Mouse (Mus musculus) adrenal gland (tissue): ENCODE data around the gene Enox1.
"Not testable (repeated sequence)": the region's sequence is repeated elsewhere in the genome, so short reads cannot be mapped to it uniquely, and the experiment has no call there.

Experiments used
- intact Hi-C: fragments of 180-260 bp; cut with DNase I; formaldehyde crosslinking; loops from one replicate; pipeline ENCODE4 v1.15.1; 2025
- long read RNA-seq, 2 experiments: library from polyadenylated mRNA; unstranded; transcript quantifications; one replicate each; pipeline ENCODE4 v2.0.0; 2020; ENCODE audit warnings: borderline replicate concordance in 1 of 2; ENCODE audit not compliant: insufficient replicate concordance in 1 of 2

The Enox1 gene
- long read RNA-seq, experiment 1, partial matches to known transcripts, result 0 of 5 reads
- long read RNA-seq, experiment 1, other reads (novel, unspliced or antisense), result 5 of 5 reads
- long read RNA-seq, experiment 2, partial matches to known transcripts, result 0 of 1 reads
- long read RNA-seq, experiment 2, other reads (novel, unspliced or antisense), result 1 of 1 reads

GRCm38 (mm10) chr14:77156222-77156910 is at the start of gene Enox1:
Gene Enox1 (plus strand): TSS chr14:77156763.
- intact Hi-C loops, result loop anchor here (10.0 kb wide), 1 partner anchor 328 kb away; no protein-coding TSS in a partner anchor

DNA sequence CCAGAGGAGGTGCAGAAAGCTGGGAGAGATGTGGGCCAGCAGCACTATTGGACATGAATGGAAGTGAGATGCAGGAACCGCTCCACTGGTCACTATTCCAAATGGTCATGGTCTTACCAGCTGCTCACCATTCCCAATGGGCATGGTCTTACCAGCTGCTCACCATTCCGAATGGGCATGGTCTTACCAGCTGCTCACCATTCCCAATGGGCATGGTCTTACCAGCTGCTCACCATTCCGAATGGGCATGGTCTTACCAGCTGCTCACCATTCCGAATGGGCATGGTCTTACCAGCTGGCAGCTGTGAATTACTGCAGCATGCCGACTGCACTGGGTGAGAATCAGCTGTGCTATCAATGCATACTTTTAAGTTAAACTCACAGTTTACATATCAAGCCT is 45.9 kb upstream of the Enox1 start:
- intact Hi-C loops, result not testable (repeated sequence)

DNA sequence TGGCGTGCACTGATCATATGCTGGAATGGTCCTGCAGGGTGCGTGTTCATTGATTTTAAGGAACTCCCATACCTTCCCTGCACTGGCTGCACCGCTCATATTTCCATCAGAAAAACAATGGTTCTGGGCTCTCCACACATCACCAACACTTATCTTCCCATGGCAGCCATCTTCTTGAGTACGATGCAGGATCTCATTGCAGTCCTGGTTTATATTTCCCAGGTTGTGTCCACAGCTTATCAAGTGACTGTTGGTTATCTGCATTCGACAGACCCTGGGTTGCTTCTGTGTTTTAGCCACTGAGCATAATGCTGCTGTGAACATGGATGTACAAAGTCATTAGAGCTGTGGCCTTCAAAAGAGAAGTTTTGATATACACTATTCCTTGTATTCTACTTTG is 26.0 kb upstream of the Enox1 start:
- intact Hi-C loops, result no loop called here

DNA sequence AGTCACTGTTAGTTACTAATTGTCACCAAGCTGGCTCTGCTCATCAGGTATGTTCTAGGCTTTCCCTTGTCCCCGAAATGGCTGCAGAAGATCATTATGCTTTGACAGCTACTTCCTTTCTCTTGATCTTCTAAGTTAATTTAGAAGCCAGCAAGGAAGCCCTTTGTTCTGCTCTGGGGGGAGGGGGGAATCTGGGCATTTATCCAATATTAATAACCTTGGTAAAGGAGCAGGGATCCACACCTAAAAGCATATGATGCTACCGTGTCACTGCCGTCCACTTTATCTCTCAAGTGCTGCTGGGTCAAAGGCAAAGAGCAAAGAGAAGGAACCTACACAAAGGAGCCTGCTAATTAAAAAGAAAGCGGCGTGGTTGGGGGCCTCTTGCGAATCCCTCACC is 19.6 kb upstream of the Enox1 start:
- intact Hi-C loops, result no loop called here

DNA sequence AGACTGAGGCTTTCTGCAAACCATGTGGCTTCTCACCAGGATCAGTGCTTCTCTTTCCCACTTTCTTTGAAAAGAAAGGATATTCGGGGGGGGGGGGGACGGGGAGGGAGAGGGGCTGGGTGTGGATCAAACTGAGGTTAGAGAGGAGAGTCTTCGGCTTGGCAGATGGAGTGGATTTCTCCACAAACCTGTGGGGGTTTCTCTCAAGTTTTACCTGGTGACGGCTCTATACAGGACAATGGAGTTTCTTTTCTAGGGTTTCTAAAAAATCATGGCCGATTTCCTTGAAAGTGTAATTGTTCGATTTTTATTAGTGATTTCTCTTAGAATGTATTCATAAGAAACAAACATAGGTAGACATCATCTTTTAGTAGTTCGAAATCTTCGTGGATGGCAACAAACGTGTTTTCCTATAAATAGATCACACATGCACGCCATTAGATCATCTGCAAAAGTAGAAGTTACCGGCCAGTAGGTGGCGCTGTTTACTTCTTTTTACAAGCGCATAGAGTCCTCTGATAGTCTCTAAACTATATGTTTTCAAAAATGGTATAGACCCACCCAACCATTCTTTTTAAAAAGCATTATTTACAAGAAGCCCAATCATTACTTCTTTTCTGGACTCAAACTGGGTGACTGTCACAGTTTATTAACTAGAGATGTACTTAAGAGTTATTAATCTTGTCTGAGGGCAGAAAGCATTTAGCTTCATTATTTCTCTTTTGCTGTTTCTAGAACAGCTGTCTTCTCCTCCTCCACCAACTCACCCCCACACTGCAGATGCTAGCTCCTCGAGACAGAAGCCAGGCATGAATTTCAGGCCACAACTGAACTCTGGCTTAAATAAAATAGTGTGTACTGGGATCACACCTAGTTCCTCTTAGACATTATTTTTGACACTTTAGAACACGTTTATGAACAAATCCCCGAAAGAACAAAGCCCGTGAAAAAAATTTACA is 15.0 kb upstream of the Enox1 start:
- intact Hi-C loops, result loop anchor here (2.0 to 10.0 kb wide), 3 partner anchors 693 to 1133 kb away; no protein-coding TSS in a partner anchor

GRCm38 (mm10) chr14:77145103-77145502 is 11.5 kb upstream of the Enox1 start:
- intact Hi-C loops, result loop anchor here (10.0 kb wide), 2 partner anchors 690 to 1130 kb away; no protein-coding TSS in a partner anchor

DNA sequence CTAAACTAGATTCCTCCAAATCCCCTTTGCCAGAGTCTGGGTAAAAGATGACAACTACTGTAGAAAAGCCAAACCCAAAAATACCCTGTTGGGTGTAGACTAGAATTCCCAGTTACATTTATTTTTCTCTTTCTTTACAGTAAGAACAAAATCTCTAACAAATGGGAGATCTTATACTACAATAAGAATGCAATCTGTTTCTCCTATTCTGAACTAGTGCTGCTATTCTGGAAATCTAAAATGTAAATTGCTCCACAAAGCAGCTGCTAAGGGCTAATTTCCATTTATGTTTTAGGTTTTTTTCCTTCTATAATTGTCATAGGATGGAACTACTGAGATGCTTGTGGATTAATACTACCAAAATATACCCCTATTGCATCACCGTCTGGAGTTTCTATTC is 8.9 kb upstream of the Enox1 start:
- intact Hi-C loops, result loop anchor here (10.0 kb wide), 2 partner anchors 687 to 1127 kb away; no protein-coding TSS in a partner anchor

DNA sequence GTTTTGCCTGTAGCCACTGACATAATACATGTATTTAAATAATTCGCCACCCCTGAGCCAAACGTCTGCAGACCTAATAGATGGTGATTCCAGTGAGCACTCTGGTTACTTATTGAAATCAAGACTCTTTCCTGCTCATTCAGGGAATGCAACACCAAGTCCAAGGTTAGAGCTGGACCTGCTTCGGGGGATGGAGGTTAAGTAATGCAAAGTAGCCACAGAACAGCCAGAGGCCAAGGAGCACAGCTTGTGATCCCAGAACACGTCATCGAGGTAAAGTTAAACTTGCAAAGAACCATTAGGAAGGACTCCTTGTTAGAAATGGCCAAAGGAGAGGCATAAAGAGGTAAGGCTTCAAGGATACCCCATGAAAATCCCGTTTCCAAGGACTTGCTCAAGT is 6.0 kb upstream of the Enox1 start:
- intact Hi-C loops, result loop anchor here (10.0 kb wide), 1 partner anchor 334 kb away; no protein-coding TSS in a partner anchor

DNA sequence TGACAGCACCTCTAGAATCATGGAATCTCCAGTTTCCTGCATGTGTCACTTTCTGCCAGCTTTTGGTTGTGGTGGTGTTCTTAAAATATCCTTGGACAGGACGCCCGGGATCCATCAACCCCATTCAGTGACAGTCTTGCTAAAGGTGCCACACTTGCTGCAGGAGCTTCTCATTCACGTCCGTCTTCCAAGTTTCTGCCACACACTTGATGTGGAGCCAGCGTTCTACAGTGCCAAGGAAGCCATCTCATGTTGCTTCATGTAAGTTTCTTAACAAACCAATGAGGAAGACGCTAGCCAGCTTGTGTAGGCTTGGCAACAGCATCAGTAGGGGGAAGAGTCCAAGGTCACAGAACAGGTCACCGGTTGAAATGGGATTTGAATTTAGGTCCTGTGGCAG is 5.1 kb upstream of the Enox1 start:
- intact Hi-C loops, result loop anchor here (10.0 kb wide), 1 partner anchor 333 kb away; no protein-coding TSS in a partner anchor

GRCm38 (mm10) chr14:77156911-77157504 is 445 bp downstream of the Enox1 start:
- intact Hi-C loops, result loop anchor here (10.0 kb wide), 1 partner anchor 328 kb away; no protein-coding TSS in a partner anchor

GRCm38 (mm10) chr14:77157505-77157911 is 945 bp downstream of the Enox1 start:
- intact Hi-C loops, result loop anchor here (10.0 kb wide), 1 partner anchor 327 kb away; no protein-coding TSS in a partner anchor

DNA sequence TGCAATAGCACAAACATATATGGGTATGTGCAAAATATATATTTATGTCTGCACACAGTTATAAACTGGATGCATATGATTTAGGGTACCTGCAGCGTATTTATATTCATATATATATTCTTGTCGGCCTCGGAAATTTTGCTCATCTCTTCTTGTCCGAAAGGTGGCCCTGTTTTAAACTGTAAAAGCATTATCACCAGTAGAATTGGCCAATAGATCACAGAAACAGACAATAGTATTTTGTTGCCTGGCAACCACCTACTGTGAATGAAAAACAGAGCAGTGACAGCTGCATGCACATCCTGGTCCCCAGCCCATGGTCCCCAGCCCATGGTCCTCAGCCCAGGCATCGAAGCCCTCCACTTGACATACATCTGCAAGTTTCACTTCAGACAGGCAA is 2.8 kb downstream of the Enox1 start:
- intact Hi-C loops, result loop anchor here (10.0 kb wide), 1 partner anchor 325 kb away; no protein-coding TSS in a partner anchor

DNA sequence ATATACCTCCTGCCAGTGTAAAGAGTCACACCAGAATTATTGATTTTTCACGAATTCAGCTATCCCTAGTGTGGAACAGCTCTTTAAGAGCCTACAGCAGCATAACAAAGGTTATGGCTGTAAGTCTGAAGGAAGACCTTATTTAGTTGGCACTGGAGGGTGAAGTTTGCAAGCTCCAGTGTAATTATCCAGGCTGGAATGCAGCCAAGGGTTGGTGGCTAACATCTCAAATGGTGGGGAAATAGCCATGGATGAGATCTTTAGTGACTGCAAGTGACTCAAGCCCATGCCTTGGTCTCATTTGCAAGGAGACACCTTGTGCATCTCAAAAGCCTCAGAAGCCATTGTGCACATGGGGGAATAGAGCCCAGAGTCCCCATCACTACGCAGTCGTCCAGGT is 5.9 kb downstream of the Enox1 start:
- intact Hi-C loops, result no loop called here

DNA sequence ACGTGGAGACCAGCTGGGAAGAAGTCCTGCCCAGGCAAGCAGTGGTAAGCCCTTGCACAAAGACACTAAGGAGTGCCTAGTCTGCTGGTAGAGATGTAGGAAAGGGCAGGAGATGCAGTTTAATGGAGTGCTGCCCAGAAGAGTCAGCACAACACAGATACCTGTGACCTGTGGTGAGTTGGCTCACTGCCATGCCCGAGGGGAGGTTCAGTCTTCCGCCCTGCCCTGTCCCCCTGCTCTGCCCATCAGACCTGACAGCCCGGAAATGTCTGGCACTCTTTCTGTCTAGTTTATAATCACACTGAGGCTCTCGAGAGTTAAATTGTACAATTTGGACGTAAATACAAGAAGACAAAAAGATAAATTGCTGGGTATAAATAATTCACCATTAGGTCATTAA is 7.8 kb downstream of the Enox1 start:
- intact Hi-C loops, result no loop called here

- intact Hi-C loops, result no loop called here
Measured at GRCm38 (mm10) chr14:77168161-77168560, 11.6 kb downstream of the Enox1 start.

GRCm38 (mm10) chr14:77174491-77174890 is 17.9 kb downstream of the Enox1 start:
- intact Hi-C loops, result no loop called here

DNA sequence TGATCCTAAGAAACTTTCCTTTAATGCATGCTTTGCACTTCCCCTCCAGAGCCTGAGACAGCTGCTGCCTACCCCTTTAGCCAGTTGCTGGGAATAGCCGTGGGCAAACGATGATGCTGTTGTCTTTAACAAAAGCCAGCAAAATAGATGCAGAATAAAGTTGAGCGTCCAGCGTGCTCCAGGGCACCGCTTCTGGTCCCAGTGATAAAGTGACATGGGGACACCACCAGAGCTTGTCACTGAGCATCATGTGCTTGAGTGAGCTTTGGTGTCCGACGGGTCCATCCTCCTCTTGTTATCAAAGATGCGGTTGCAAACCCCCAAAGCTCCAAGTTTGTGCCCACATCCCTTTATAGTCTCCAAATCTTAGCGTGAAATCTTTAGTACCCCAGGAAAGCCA is 18.4 kb downstream of the Enox1 start:
- intact Hi-C loops, result no loop called here

DNA sequence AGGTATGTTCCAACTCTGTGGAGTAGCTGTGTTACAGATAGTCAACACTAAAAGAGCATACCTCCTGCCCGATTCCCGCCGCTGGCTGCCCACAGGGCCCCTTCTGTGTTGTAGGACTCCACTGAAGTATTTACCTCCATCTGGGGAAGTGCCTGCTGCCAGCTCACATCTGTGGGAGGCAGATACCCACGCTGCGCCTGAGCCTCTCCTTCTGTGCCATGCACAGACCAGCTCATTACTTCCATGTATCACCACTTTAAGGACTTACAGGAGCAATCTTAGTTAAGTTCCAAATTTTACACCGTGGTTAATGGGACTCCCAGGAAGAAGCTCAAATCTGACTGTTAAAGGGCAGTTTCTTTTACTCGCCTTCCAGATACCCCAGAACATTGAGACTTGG is 23.7 kb downstream of the Enox1 start:
- intact Hi-C loops, result no loop called here

GRCm38 (mm10) chr14:77180753-77181374 is 24.3 kb downstream of the Enox1 start:
- intact Hi-C loops, result no loop called here

DNA sequence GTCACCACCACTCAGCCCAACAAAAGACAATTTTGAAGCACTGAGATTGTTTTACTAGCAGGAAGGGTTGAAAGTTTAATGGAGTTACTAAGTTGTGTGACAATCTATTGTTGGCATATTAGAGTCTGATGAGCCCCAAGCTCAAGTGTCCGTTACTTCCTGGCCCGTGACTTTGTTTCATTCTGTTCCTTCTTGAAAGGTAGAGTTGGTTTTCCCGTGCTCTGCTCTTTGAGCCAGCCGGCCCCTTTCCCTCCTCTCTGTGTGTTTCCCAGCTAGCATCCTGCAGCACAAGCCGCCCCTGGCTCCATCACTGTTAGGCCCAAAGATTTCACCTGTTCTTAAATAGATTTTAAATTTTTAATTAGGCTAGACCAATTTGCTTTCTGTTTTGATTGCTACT is 26.9 kb downstream of the Enox1 start:
- intact Hi-C loops, result no loop called here

DNA sequence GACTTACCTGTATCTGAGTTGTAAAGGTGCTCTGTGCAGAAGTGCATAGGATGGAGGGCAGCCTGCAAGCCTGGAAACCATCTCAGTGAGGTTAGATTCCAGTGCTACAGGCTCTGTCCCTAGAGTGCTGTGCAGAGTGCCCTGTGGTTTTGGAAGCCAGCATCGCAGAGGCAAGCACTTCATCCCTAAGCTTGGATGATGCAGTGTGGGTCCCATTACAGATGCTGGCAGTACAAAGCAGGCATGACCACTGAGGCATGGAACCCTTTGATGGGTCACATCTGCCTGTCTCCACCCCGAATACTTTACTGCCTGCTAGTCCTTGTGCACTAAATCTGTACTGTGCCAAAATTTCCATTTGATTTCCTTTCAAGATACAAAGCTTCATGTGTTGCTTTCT is 33.6 kb downstream of the Enox1 start:
- intact Hi-C loops, result no loop called here
